Mouse (Mus musculus): ENCODE data around the gene Fpgs.

- no peak for TF ChIP-seq POLR2A (IDR thresholded peaks at IDR 0.05; ENCODE audit: borderline replicate concordance, extremely low read depth, insufficient read depth, insufficient read length, poor library complexity, severe bottlenecking)
- no peak for TF ChIP-seq CTCF (IDR thresholded peaks at IDR 0.05; ENCODE audit: borderline replicate concordance, extremely low read depth, insufficient read depth, insufficient read length)
Observed at GRCm38 (mm10) chr2:32680051-32680451, 23.9 kb downstream of the Fpgs start.

All from brain, embryonic 14.5 days (tissue).